Mouse (Mus musculus) liver, embryonic 11.5 days (tissue): ENCODE data around the gene Fmod. TPM values are rescaled to one million over a fixed set of nuclear protein-coding genes. Genes with fewer than 3 reads are reported as not detected.

ENCODE experiments used
- ATAC-seq: fragments of 200-750 bp; cut with Nextera tagmentation; replicated peaks from 2 replicates; pipeline ENCODE4 v1.8.0; 2017; ENCODE audit warnings: moderate number of reproducible peaks, mild to moderate bottlenecking, moderate TSS enrichment, moderate library complexity; ENCODE audit not compliant: low FRiP score
- DNase-seq: peaks from one replicate; pipeline ENCODE4 v3.0.0-alpha.2; 2017; ENCODE audit warnings: low spot score
- H3K27ac ChIP-seq: fragments of 300-500 bp; sonication (generic); 2 replicates; pipeline ENCODE4 v1.5.1; 2014; ENCODE audit warnings: mild to moderate bottlenecking, low read depth, low read length, control low read depth
- H3K27me3 ChIP-seq: fragments of 300-500 bp; sonication (generic); replicated peaks from 2 replicates; pipeline ENCODE4 v1.6.1; 2014; ENCODE audit warnings: low read length, mixed read lengths; ENCODE audit not compliant: control insufficient read depth, insufficient read depth
- H3K36me3 ChIP-seq: fragments of 300-500 bp; sonication (generic); 2 replicates; pipeline ENCODE4 v1.6.1; 2014; ENCODE audit warnings: mild to moderate bottlenecking, low read length, moderate library complexity, mixed read lengths; ENCODE audit not compliant: control insufficient read depth, insufficient read depth
- H3K4me1 ChIP-seq: fragments of 300-500 bp; sonication (generic); replicated peaks from 2 replicates; pipeline ENCODE4 v1.6.1; 2014; ENCODE audit warnings: low read length, mixed read lengths; ENCODE audit not compliant: control insufficient read depth, insufficient read depth
- H3K4me2 ChIP-seq: fragments of 300-500 bp; sonication (generic); 2 replicates; pipeline ENCODE4 v1.6.1; 2014; ENCODE audit warnings: mild to moderate bottlenecking, control low read depth, moderate library complexity
- H3K4me3 ChIP-seq: fragments of 300-500 bp; sonication (generic); 2 replicates; pipeline ENCODE4 v1.5.1; 2014; ENCODE audit warnings: low read depth, low read length, control low read depth
- H3K9ac ChIP-seq: fragments of 300-500 bp; sonication (generic); 2 replicates; pipeline ENCODE4 v1.6.1; 2014; ENCODE audit warnings: low read depth, low read length, control low read depth
- H3K9me3 ChIP-seq: fragments of 300-500 bp; sonication (generic); 2 replicates; pipeline ENCODE4 v1.6.1; 2016; ENCODE audit warnings: low read length, inconsistent platforms, mixed read lengths; ENCODE audit not compliant: control insufficient read depth
- WGBS: fragments of 180-500 bp; shearing (Covaris S2); extraction: QIAGEN DNeasy Blood & Tissue Kit; methylation state at CpG from one replicate; pipeline ENCODE4 v1.1.7; 2014; 5-methylcytosine and 5-hydroxymethylcytosine counted together
- polyA plus RNA-seq: library from polyadenylated mRNA; unstranded; fragments of >200 nt; fragmentation: Nextera tagmentation; extraction: Ambion mirVana; gene quantifications from 2 replicates; pipeline ENCODE4 v1.2.1, GENCODE M21; 2014

Gene Fmod
- polyA plus RNA-seq, 1 experiment from 2014 or later = 3.9 TPM

DNA sequence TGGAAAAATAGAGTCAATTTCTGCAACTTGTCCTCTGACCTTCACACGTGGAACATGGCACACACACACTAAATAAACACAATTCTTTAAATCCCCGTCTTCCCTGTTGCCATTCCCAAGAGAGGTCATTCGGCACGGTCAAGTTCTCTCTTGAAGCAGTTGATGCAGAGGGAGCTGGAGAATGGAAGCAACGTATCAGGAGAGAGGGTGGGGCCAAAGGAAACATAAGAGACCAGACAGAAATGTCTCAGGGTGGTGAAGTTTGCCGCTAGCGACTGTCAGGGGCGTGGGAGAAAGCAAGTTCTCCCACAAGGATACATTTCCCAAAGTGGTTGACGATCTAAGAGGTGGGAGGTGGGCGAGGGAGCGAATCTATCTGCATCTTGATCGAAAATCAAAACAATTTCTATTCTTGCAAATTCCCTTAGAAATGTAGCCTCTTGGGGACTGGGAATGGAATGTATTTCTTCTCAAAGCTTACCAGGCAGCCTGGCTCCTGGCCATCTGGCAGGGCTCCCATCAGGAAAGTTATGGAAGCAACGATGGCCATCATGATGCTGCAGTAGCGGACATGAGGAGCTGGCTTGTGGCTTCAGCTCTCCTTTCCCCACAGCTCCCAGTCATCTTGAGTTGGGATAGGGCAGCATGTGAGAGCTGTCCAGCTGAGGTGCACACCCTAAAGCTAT is 8.8 kb upstream of the Fmod start:
- ATAC-seq (no peak), DNase-seq (no peak)
- Histone ChIP-seq H3K9me3 (no peaks in the 10 kb centered on the region), H3K4me3 (no peak overlapping the region), H3K36me3 (no peaks in the 10 kb centered on the region), H3K4me1 (no peaks in the 10 kb centered on the region), H3K9ac (no peak overlapping the region), H3K4me2 (no peak overlapping the region), H3K27me3 (no peaks in the 10 kb centered on the region), H3K27ac (no peak overlapping the region)
- WGBS = 87% methylated on average over 14 of the region's 14 CpGs

DNA sequence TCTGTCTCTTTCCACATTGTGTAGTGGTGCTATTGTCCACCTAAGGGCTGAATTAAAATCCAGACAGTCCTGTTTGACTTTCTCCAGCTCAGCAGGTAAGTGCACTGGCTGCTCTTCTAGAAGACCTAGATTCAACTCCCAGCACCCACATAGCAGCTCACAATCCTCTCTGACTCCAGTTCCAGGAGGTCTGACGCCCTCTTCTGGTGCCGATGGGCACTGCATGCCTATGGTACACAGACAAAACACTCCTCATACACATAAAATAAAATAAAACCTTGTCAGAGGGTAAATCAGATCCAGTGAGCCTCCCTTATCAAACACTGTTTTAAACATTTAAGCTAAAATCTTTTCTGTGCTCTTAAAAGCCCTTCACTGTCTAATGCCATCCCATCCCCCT is 562 bp upstream of the Fmod start:
- no peaks in the 10 kb centered on the region; the same call in 1 of the 2 replicates for H3K4me1 ChIP-seq
- no peak for DNase-seq
- H3K4me2 ChIP-seq = no peak overlapping the region
- H3K27ac ChIP-seq = no peak overlapping the region
- no peak overlapping the region for H3K4me3 ChIP-seq
- 40% methylated on average over 2 of the region's 2 CpGs for WGBS
- no peaks in the 10 kb centered on the region for H3K36me3 ChIP-seq
- ATAC-seq = no peak
- no peaks in the 10 kb centered on the region for H3K9me3 ChIP-seq
- no peak overlapping the region for H3K9ac ChIP-seq
- H3K27me3 ChIP-seq = no peaks in the 10 kb centered on the region; the same call in 1 of the 2 replicates

DNA sequence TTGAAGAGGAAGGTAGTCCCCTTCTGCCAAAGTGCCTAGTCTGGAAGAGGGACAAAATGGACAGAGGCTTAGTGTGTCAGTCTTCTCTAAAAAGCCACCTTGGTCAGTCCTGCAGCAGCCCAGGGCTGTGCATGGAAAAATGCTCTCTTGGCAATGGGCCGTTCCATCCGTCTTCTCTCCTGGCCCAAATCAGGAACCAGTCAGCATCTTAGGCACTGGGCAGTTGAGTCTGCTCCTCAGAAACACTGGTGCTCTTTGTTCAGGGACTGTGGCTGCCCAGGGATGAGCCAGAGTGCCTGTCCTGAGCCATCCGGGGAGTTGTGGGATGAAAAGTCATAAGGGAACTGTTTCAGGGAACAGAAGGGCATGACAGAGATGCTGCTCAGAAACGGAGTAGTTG is 1.3 kb downstream of the Fmod start:
- WGBS = 84% methylated on average over 4 of the region's 4 CpGs
- ATAC-seq = no peak

DNA sequence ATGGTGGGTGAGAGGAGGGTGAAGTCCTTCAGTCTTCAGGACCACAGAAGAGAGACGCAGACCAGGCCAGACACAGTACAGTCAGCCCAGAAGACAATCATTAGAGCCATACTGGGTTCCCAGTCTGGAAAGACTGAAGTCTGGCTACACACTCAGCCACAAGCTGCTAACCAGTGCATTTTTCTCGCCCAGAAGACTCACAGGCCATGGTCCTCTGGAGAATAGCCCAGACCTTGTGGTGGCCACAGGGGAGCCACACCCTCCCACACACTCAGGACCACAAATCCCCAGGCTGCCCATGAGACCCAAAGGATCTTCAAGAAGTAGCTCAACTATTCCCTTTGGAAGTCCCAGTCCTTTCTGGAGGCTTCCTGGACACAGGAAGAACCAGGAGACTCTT is 2.3 kb downstream of the Fmod start:
- H3K9me3 ChIP-seq = no peaks in the 10 kb centered on the region
- WGBS = 73% methylated on average over 2 of the region's 2 CpGs
- ATAC-seq = no peak

More for the DNA sequence above, 1.3 kb downstream of the Fmod start:
- Histone ChIP-seq H3K4me3 (no peak overlapping the region), H3K27ac (no peak overlapping the region), H3K9me3 (no peaks in the 10 kb centered on the region), H3K4me1 (no peaks in the 10 kb centered on the region; the same call in 1 of the 2 replicates), H3K36me3 (no peaks in the 10 kb centered on the region), H3K27me3 (no peaks in the 10 kb centered on the region; the same call in 1 of the 2 replicates), H3K4me2 (no peak overlapping the region), H3K9ac (no peak overlapping the region)
- DNase-seq = no peak

DNA sequence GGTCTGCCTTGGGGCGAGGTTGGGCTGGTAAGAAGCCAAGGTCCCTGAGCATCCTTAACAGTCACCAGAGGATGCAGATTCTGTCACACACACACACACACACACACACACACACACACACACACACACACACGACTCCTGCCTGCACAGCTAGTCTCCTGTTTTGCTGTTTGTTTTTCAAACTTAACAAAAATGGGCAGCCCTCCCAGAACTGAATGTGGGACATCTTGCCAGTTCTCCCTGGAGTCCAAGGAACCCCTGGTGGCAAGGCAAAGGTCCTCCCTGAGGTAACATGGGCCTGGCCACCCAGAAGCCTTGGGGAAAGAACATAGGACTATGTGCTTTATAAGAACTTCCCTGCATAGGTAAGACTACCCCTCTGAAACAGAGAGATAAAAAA is 4.8 kb downstream of the Fmod start:
- Histone ChIP-seq H3K4me3 (no peak overlapping the region), H3K36me3 (no peaks in the 10 kb centered on the region), H3K27me3 (peaks cover 2% of the 10 kb centered on the region; the same call in 1 of the 2 replicates), H3K4me1 (peaks cover 5% of the 10 kb centered on the region), H3K9ac (no peak overlapping the region), H3K27ac (no peak overlapping the region), H3K9me3 (no peaks in the 10 kb centered on the region), H3K4me2 (no peak overlapping the region)
- ATAC-seq = no peak
- no peak for DNase-seq
- 70% methylated on average over 2 of the region's 2 CpGs for WGBS

More for the DNA sequence above, 2.3 kb downstream of the Fmod start:
- H3K4me1 ChIP-seq = no peaks in the 10 kb centered on the region; the same call in 1 of the 2 replicates
- no peak overlapping the region for H3K4me2 ChIP-seq
- no peak for DNase-seq
- H3K27ac ChIP-seq = no peak overlapping the region
- H3K36me3 ChIP-seq = no peaks in the 10 kb centered on the region
- no peak overlapping the region for H3K9ac ChIP-seq
- H3K27me3 ChIP-seq = no peaks in the 10 kb centered on the region; the same call in 1 of the 2 replicates
- H3K4me3 ChIP-seq = no peak overlapping the region

DNA sequence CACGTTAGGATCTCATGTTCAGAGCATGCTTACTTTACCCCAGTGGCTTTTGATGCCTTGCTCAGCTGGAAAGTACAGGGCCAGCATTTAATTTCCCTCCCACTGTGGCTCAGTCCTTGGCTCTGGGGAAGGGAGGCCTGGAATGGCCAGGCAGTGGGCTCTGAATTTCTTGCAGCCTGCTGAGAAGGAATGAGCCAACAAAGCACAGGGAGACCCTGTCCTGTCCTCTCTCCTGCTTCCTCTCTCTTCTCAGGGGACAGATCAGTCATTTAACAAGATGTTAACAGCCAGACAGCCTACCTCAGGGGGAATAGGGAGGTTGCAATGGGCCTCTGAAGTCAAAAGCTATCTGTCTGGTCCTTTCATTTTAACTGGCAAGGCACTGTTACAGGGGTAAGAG is 5.3 kb downstream of the Fmod start:
- Histone ChIP-seq H3K27ac (no peak overlapping the region), H3K9ac (no peak overlapping the region), H3K4me1 (peaks cover 5% of the 10 kb centered on the region), H3K36me3 (no peaks in the 10 kb centered on the region), H3K4me2 (no peak overlapping the region), H3K4me3 (no peak overlapping the region), H3K27me3 (peaks cover 2% of the 10 kb centered on the region; the same call in 1 of the 2 replicates), H3K9me3 (no peaks in the 10 kb centered on the region)
- DNase-seq (no peak), ATAC-seq (no peak)
- WGBS = 31% methylated on average over 1 of the region's 1 CpGs

DNA sequence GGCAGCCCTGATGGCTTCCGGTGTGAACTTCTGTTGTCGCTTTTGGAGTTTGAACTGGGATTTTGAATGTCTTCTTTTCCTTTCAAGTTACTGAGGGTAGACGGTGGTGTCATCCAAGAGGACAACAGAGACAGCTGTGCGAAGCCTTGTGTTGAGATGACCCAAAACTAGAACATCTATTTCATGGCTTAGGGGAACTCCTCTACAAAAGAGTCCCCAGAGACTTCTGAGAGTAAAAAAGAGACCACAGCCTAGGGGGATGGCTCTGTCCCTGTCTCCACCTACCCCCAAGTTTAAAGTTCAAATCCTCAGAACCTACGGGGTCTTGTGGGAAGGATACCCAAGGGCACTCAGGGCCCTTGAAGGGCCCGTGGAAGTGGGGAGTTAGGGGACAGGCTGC is 7.8 kb downstream of the Fmod start:
- Histone ChIP-seq H3K27me3 (0 out of 2 replicates have a peak, but pooled peaks cover 2% of the 10 kb centered on the region), H3K4me2 (no peak overlapping the region), H3K36me3 (no peaks in the 10 kb centered on the region), H3K9ac (no peak overlapping the region), H3K9me3 (no peaks in the 10 kb centered on the region), H3K27ac (no peak overlapping the region), H3K4me3 (no peak overlapping the region), H3K4me1 (peaks cover 5% of the 10 kb centered on the region)
- DNase-seq = no peak
- no peak for ATAC-seq
- WGBS = 82% methylated on average over 6 of the region's 6 CpGs

DNA sequence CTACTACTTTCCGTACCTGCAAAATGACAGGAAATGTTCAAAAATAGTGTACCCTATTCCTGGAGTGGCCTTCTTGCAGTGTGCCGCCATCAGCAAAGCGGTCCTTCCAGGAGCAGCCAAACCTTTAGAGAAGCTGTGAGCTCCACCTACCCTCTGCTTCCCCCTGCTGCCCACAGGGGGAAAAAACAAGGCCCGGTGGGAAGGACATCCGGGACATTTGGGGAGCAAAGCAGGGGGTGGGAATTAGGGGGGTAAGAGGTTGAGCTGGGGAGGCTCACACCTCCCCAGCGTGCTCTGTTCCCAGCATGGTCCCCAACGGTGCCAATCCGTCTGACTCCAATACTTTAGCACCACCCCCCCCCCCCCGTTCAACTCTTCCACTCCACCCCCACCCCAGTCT is 8.9 kb downstream of the Fmod start:
- H3K9me3 ChIP-seq = no peaks in the 10 kb centered on the region
- DNase-seq = peak; percentile 74
- 0 out of 2 replicates have a peak overlapping the region, but pooled peaks have one; percentile 4 for H3K27ac ChIP-seq
- no peaks in the 10 kb centered on the region for H3K36me3 ChIP-seq
- H3K4me2 ChIP-seq = peak overlapping the region; percentile 59
- 6% methylated on average over 9 of the region's 9 CpGs for WGBS
- H3K9ac ChIP-seq = peak overlapping the region; percentile 34; the same call in 1 of the 2 replicates
- no peak for ATAC-seq
- 0 out of 2 replicates have a peak, but pooled peaks cover 2% of the 10 kb centered on the region for H3K27me3 ChIP-seq
- H3K4me1 ChIP-seq = peaks cover 5% of the 10 kb centered on the region
- H3K4me3 ChIP-seq = peak overlapping the region; percentile 27; the same call in 1 of the 2 replicates

DNA sequence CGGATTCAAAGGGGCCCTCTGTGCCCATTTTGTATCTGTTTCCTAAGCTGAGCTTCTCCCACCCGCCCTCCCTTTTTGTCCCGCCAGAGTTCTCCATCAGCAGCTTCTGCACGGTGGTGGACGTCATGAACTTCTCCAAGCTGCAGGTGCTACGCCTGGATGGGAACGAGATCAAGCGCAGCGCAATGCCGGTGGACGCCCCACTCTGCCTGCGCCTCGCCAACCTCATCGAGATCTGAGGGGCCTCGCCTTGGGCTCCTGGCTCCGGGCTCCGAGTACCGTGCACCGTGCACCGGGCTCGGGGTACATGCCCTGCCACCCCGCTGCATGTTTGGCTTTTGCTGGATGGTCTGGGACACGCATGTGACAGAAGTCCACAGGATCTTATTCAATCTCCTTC is 9.3 kb downstream of the Fmod start:
- Histone ChIP-seq H3K36me3 (no peaks in the 10 kb centered on the region), H3K27ac (no peak overlapping the region), H3K9ac (no peak overlapping the region), H3K4me1 (peaks cover 5% of the 10 kb centered on the region), H3K9me3 (no peaks in the 10 kb centered on the region), H3K27me3 (0 out of 2 replicates have a peak, but pooled peaks cover 2% of the 10 kb centered on the region), H3K4me2 (peak overlapping the region; percentile 59), H3K4me3 (peak overlapping the region; percentile 27; the same call in 1 of the 2 replicates)
- 23% methylated on average over 23 of the region's 23 CpGs for WGBS
- ATAC-seq (peak; percentile 20; the same call in 1 of the 2 replicates), DNase-seq (no peak)
